Mouse (Mus musculus) C2C12 (cell line): ENCODE data around the gene Gm12216.

Source experiments
- CTCF ChIP-seq: IDR thresholded peaks from one replicate; pipeline ENCODE4 v1.5.1; 2011; ENCODE audit not compliant: control insufficient read depth, insufficient read depth, insufficient read length
- MAX ChIP-seq: IDR thresholded peaks from one replicate; pipeline ENCODE4 v1.6.1; 2011; ENCODE audit warnings: mild to moderate bottlenecking, control low read depth
- MYOD1 ChIP-seq: IDR thresholded peaks from one replicate; pipeline ENCODE4 v1.6.1; 2011; ENCODE audit warnings: low read depth; ENCODE audit not compliant: control insufficient read depth, insufficient read length
- MYOG ChIP-seq: IDR thresholded peaks from one replicate; pipeline ENCODE4 v1.6.1; 2011; ENCODE audit not compliant: control insufficient read depth, insufficient read length; ENCODE audit errors: extremely low read depth
- USF1 ChIP-seq: IDR thresholded peaks from one replicate; pipeline ENCODE4 v1.6.1; 2011; ENCODE audit warnings: low read depth, mild to moderate bottlenecking, control low read depth, moderate library complexity

- TF ChIP-seq CTCF (no peak), MYOD1 (no peak), MAX (no peak), USF1 (no peak), MYOG (no peak)
Observed at GRCm38 (mm10) chr11:53853665-53854064, 5.4 kb downstream of the Gm12216 start.
